Mouse (Mus musculus) liver, embryonic 14.5 days (tissue): Measurements from ENCODE around the gene Timp4.

Experiments used
- CTCF ChIP-seq: IDR thresholded peaks from 2 replicates; pipeline ENCODE4 v1.5.1; 2016; ENCODE audit warnings: antibody characterized with exemption, low read depth, control low read depth
- EP300 ChIP-seq: IDR thresholded peaks from 2 replicates; pipeline ENCODE4 v1.6.1; 2016; ENCODE audit warnings: antibody characterized with exemption, low read depth

DNA sequence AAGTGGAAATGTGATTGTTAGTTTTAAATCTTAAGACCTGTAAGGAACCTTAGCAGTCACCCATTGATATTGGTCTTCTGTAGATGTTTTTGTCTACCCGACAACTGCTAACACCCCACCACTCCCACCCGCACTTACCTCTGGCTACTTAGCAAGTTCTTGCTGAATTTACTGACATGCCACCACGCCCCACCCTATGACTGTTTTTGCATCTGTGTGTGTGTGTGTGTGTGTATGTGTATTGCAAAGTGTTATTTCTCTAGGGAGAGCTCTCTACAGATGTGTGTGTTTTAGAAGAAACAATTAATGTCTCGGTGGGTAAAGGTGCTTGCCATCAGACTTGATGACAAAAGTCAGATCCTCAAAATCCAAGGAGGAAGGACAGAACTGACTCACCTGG, 25.0 kb downstream of the Timp4 start, which contains the start of gene Gm17482:
- TF ChIP-seq CTCF (no peak), EP300 (no peak)
